Mouse (Mus musculus) layer of hippocampus, postnatal 10 days (tissue): ENCODE measurements at regions not wholly inside any gene's neighbourhood (a gene's known extent, or its start where the extent isn't known, plus 50 kb on each side); places are given as distances from the start of the nearest gene placed in this dataset.

Source experiments
- DNase-seq, 2 experiments: peaks; one replicate each; pipeline ENCODE4 v3.0.0; 2021; ENCODE audit warnings: low spot score in 2 of 2

GRCm38 (mm10) chr8:35877581-35877980, 112.0 kb downstream of the Gm19410 start:
- DNase-seq: no peak

- no peak for DNase-seq
Measured at GRCm38 (mm10) chr8:35881810-35882209, 116.2 kb downstream of the Gm19410 start.

GRCm38 (mm10) chr8:35882638-35883455, 117.3 kb downstream of the Gm19410 start:
- peak; percentile 48 to 62 for DNase-seq

- DNase-seq: no peak
Measured at GRCm38 (mm10) chr8:35883456-35883780, 117.8 kb downstream of the Gm19410 start.

- DNase-seq: no peak
Measured at GRCm38 (mm10) chr8:35884545-35884944, 119.0 kb downstream of the Gm19410 start.

- no peak for DNase-seq
Measured at GRCm38 (mm10) chr8:35890083-35890482, 124.5 kb downstream of the Gm19410 start.

GRCm38 (mm10) chr8:35891769-35892168, 126.2 kb downstream of the Gm19410 start:
- no peak for DNase-seq

GRCm38 (mm10) chr8:35898493-35898892, 132.9 kb downstream of the Gm19410 start:
- no peak for DNase-seq

- DNase-seq: no peak
Measured at GRCm38 (mm10) chr8:35901490-35901889, 135.9 kb downstream of the Gm19410 start.

GRCm38 (mm10) chr8:35904711-35905450, 139.3 kb downstream of the Gm19410 start:
- DNase-seq: no peak

GRCm38 (mm10) chr8:35907998-35908397, 142.4 kb downstream of the Gm19410 start:
- DNase-seq: no peak

GRCm38 (mm10) chr8:35912264-35912663, 146.7 kb downstream of the Gm19410 start:
- no peak for DNase-seq

GRCm38 (mm10) chr8:35915878-35916518, 150.4 kb downstream of the Gm19410 start:
- no peak for DNase-seq

- no peak for DNase-seq
Measured at GRCm38 (mm10) chr8:35917573-35917972, 152.0 kb downstream of the Gm19410 start.

GRCm38 (mm10) chr8:35919451-35919850, 153.9 kb downstream of the Gm19410 start:
- DNase-seq: no peak

GRCm38 (mm10) chr8:35919859-35920675, 154.5 kb downstream of the Gm19410 start:
- no peak for DNase-seq

- no peak for DNase-seq
Measured at GRCm38 (mm10) chr8:35924026-35924425, 158.4 kb downstream of the Gm19410 start.

GRCm38 (mm10) chr8:35927408-35927871, 161.8 kb downstream of the Gm19410 start:
- no peak for DNase-seq

- DNase-seq: no peak
Measured at GRCm38 (mm10) chr8:35930291-35930690, 164.7 kb downstream of the Gm19410 start.

- DNase-seq: peak; percentile 80 to 84
Measured at GRCm38 (mm10) chr8:35933186-35934114, 167.9 kb downstream of the Gm19410 start.
